Mouse (Mus musculus): ENCODE data around the gene Abcg2.

DNA sequence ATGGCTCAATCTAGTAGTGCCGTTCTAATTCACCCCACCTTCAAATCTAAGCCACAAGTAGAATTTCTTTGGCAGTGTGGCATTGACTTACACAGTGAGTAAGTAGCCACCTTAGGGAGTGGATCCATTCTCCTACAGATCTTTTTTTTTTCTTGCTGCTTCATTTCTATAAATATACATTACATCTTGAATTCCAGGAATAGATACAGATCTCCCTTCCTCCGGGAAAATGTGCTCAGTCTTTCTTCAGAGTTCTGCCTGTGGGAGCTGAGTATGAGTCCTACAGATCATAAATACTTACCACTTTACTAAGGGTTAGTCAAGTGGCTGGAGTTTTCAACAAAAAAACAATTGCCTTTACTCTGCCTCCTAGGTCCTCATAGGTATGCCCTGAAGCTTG, 60.3 kb downstream of the Abcg2 start:
- no peak for TF ChIP-seq FLI1 (IDR thresholded peaks at IDR 0.05; ENCODE audit: low read length)
- no peak for TF ChIP-seq GATA1 (IDR thresholded peaks at IDR 0.05; ENCODE audit: borderline replicate concordance, low read length)

Data from megakaryocyte, embryonic 14.5 days (primary cell).